Mouse (Mus musculus) kidney, postnatal 36 days (tissue): ENCODE data around the gene Pdzd2.

Source experiments
- DNase-seq, 2 experiments: peaks; one replicate each; pipeline ENCODE4 v3.0.0; 2021 to 2022; ENCODE audit warnings: mixed read lengths in 2 of 2

Gene Pdzd2

GRCm38 (mm10) chr15:12622701-12623100, 117.0 kb downstream of the Pdzd2 start:
- DNase-seq = no peak

- no peak for DNase-seq
Observed at GRCm38 (mm10) chr15:12622093-12622643, 117.6 kb downstream of the Pdzd2 start.

GRCm38 (mm10) chr15:12619273-12619672, 120.5 kb downstream of the Pdzd2 start:
- DNase-seq = no peak

- no peak for DNase-seq
Observed at GRCm38 (mm10) chr15:12617651-12618050, 122.1 kb downstream of the Pdzd2 start.

GRCm38 (mm10) chr15:12617220-12617619, 122.5 kb downstream of the Pdzd2 start:
- no peak for DNase-seq

- no peak for DNase-seq
Observed at GRCm38 (mm10) chr15:12614944-12615878, 124.5 kb downstream of the Pdzd2 start.

GRCm38 (mm10) chr15:12614011-12614410, 125.7 kb downstream of the Pdzd2 start:
- no peak for DNase-seq

GRCm38 (mm10) chr15:12612944-12613675, 126.6 kb downstream of the Pdzd2 start:
- DNase-seq = peak in 1 of 2 experiments; percentile 27

- DNase-seq = peak in 1 of 2 experiments; percentile 13
Observed at GRCm38 (mm10) chr15:12608090-12608489, 131.6 kb downstream of the Pdzd2 start.

- DNase-seq = no peak
Observed at GRCm38 (mm10) chr15:12606306-12606705, 133.4 kb downstream of the Pdzd2 start.

GRCm38 (mm10) chr15:12605239-12605993, 134.3 kb downstream of the Pdzd2 start:
- DNase-seq = peak in 1 of 2 experiments; percentile 26

GRCm38 (mm10) chr15:12603674-12604073, 136.1 kb downstream of the Pdzd2 start:
- no peak for DNase-seq

- DNase-seq = no peak
Observed at GRCm38 (mm10) chr15:12593094-12593493, 146.6 kb downstream of the Pdzd2 start.

- DNase-seq = no peak
Observed at GRCm38 (mm10) chr15:12592628-12593027, 147.1 kb downstream of the Pdzd2 start.

GRCm38 (mm10) chr15:12588661-12589060, 151.1 kb downstream of the Pdzd2 start:
- DNase-seq = no peak

GRCm38 (mm10) chr15:12586852-12587424, 152.8 kb downstream of the Pdzd2 start:
- no peak for DNase-seq

- peak; percentile 64 to 75 for DNase-seq
Observed at GRCm38 (mm10) chr15:12586154-12586553, 153.6 kb downstream of the Pdzd2 start.

GRCm38 (mm10) chr15:12583051-12583450, 156.7 kb downstream of the Pdzd2 start:
- peak; percentile 32 to 56 for DNase-seq

GRCm38 (mm10) chr15:12582471-12582870, 157.3 kb downstream of the Pdzd2 start:
- DNase-seq = peak; percentile 13 to 21

GRCm38 (mm10) chr15:12579196-12579595, 160.5 kb downstream of the Pdzd2 start:
- DNase-seq = no peak

- DNase-seq = peak; percentile 50 to 79
Observed at GRCm38 (mm10) chr15:12578276-12578675, 161.4 kb downstream of the Pdzd2 start.

- no peak for DNase-seq
Observed at GRCm38 (mm10) chr15:12577715-12578114, 162.0 kb downstream of the Pdzd2 start.
